Mouse (Mus musculus) kidney, adult 2 months (tissue): ENCODE measurements around the gene Trmt5.

Experiments used
- CTCF ChIP-seq: fragments of 200-500 bp; conservative IDR thresholded peaks from 2 replicates; pipeline ENCODE4 v1.5.1; 2011; ENCODE audit warnings: low read depth, mild to moderate bottlenecking, control low read depth, low read length, moderate library complexity, mixed read lengths; ENCODE audit not compliant: insufficient read depth, insufficient read length
- POLR2A ChIP-seq: fragments of 200-500 bp; IDR thresholded peaks from one replicate; pipeline ENCODE4 v1.6.1; 2011; ENCODE audit warnings: low read depth, low read length, control low read depth

GRCm38 (mm10) chr12:73325617-73326016, 39.1 kb upstream of the Trmt5 start:
- TF ChIP-seq POLR2A: no peak
- TF ChIP-seq CTCF: no peak
